Comparison of ENCODE assay signal across 24 mouse cellular contexts in the genomic region with DNA sequence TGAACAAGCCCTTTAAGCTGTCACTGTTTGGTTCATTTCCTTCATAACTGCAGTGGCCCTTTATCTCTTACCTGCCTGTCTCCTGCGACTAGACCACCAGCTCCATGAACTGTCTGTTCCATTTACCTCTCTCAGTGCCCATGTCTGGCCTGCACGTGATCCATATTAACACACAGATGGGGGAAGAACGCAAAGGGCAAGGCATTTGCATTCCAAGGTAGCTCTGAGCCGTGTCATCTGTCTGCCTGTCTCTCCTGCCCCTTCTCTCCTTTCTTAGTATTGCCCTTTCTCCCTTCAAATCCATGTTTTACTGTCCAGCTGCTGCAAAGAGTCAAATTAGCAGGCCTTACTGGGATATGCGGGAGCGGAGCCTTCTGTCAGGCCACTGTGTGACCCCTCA.
A peak's percentile ranks its signal among the peaks of the same experiment; 100 is the strongest.
DNase-seq lines count a peak whose midpoint lies in the region; ATAC-seq and TF ChIP-seq lines count a peak whose summit lies in the region.
"Had no signal": no experiment of that assay in that cellular context is flagged by ENCODE, and none has a peak within 500 bp of the region (broad histone marks: within the 10 kb centered on the region; RNA-seq: fewer than 3 reads in every experiment).

No protein-coding gene starts in this region.

- intact Hi-C loops in heart, adult 2 months (cut with DNase I), result no loop called here

- H3K9me3 ChIP-seq in hindbrain, embryonic 10.5 days, result no peaks in the 10 kb centered on the region
- H3K9me3 ChIP-seq in hindbrain, postnatal 0 days (ENCODE audit: low read length), result no peaks in the 10 kb centered on the region
- H3K9me3 ChIP-seq in midbrain, embryonic 12.5 days, result no peaks in the 10 kb centered on the region
- H3K9me3 ChIP-seq in midbrain, embryonic 14.5 days (ENCODE audit: control insufficient read depth, low read length), result no peaks in the 10 kb centered on the region
- no peaks in the 10 kb centered on the region for H3K9me3 ChIP-seq in kidney, embryonic 15.5 days (replicated peaks)
- H3K9me3 ChIP-seq: embryonic facial prominence, embryonic 12.5 days; forebrain, embryonic 15.5 days; G1E; heart, embryonic 10.5 days; hindbrain, embryonic 13.5 days had no signal

- TF ChIP-seq EP300 in heart, adult 2 months (IDR thresholded peaks at IDR 0.05; ENCODE audit: insufficient read depth, low read depth, low read length), result no peak

- no peak for TF ChIP-seq CTCF in hindbrain, postnatal 0 days (IDR thresholded peaks at IDR 0.05; ENCODE audit: low read depth)
- no peak for TF ChIP-seq CTCF in heart, adult 2 months (IDR thresholded peaks at IDR 0.05)

- peaks cover 75% of the 10 kb centered on the region for H3K4me1 ChIP-seq in hindbrain, embryonic 10.5 days (replicated peaks)
- peaks cover 40% of the 10 kb centered on the region for H3K4me1 ChIP-seq in hindbrain, postnatal 0 days (ENCODE audit: insufficient read depth, low read length)
- peaks cover 54% of the 10 kb centered on the region for H3K4me1 ChIP-seq in midbrain, embryonic 12.5 days
- H3K4me1 ChIP-seq in midbrain, embryonic 14.5 days (ENCODE audit: control insufficient read depth, insufficient read depth, low read length), result peaks cover 59% of the 10 kb centered on the region
- peaks cover 34% of the 10 kb centered on the region for H3K4me1 ChIP-seq in kidney, embryonic 15.5 days
- no peaks in the 10 kb centered on the region for H3K4me1 ChIP-seq in heart, adult 2 months (ENCODE audit: control insufficient read depth, insufficient read depth, low read length)
- H3K4me1 ChIP-seq: embryonic facial prominence, embryonic 12.5 days had no signal

- no peaks in the 10 kb centered on the region for H3K79me2 ChIP-seq in heart, adult 2 months (replicated peaks; ENCODE audit: control insufficient read depth, insufficient read depth, low read length)

- H3K27ac ChIP-seq in hindbrain, embryonic 10.5 days, result 0 out of 2 replicates have a peak overlapping the region, but pooled peaks have one; percentile 5
- no peak overlapping the region for H3K27ac ChIP-seq in hindbrain, postnatal 0 days
- peak overlapping the region; percentile 25; the same call in 1 of the 2 replicates for H3K27ac ChIP-seq in midbrain, embryonic 12.5 days (replicated peaks)
- H3K27ac ChIP-seq in midbrain, embryonic 14.5 days (replicated peaks; ENCODE audit: low read depth, low read length), result no peak overlapping the region
- H3K27ac ChIP-seq in kidney, embryonic 15.5 days, result no peak overlapping the region
- no peak overlapping the region for H3K27ac ChIP-seq in heart, adult 2 months
- H3K27ac ChIP-seq: embryonic facial prominence, embryonic 12.5 days; forebrain, embryonic 15.5 days; heart, embryonic 10.5 days; hindbrain, embryonic 13.5 days had no signal

- no peak overlapping the region for H3K4me2 ChIP-seq in hindbrain, postnatal 0 days (ENCODE audit: low read depth, low read length)
- no peak overlapping the region for H3K4me2 ChIP-seq in midbrain, embryonic 12.5 days (replicated peaks)
- H3K4me2 ChIP-seq in midbrain, embryonic 14.5 days (ENCODE audit: low read length), result no peak overlapping the region
- H3K4me2 ChIP-seq in kidney, embryonic 15.5 days, result no peak overlapping the region
- H3K4me2 ChIP-seq: embryonic facial prominence, embryonic 12.5 days; forebrain, embryonic 15.5 days; hindbrain, embryonic 13.5 days had no signal

- WGBS in hindbrain, embryonic 10.5 days, result 82% methylated on average over 6 of the region's 6 CpGs
- 79% methylated on average over 6 of the region's 6 CpGs for WGBS in hindbrain, postnatal 0 days
- WGBS in midbrain, embryonic 12.5 days, result 70% methylated on average over 6 of the region's 6 CpGs
- WGBS in midbrain, embryonic 14.5 days, result 76% methylated on average over 6 of the region's 6 CpGs
- WGBS in kidney, embryonic 15.5 days, result 58% methylated on average over 6 of the region's 6 CpGs
- WGBS in heart, adult 2 months, result 92% methylated on average over 6 of the region's 6 CpGs

- H3K36me3 ChIP-seq in hindbrain, embryonic 10.5 days, result no peaks in the 10 kb centered on the region
- H3K36me3 ChIP-seq in hindbrain, postnatal 0 days (ENCODE audit: insufficient read depth, low read length), result no peaks in the 10 kb centered on the region
- no peaks in the 10 kb centered on the region for H3K36me3 ChIP-seq in midbrain, embryonic 12.5 days
- H3K36me3 ChIP-seq in midbrain, embryonic 14.5 days (ENCODE audit: control insufficient read depth, insufficient read depth, low read length), result no peaks in the 10 kb centered on the region
- H3K36me3 ChIP-seq in kidney, embryonic 15.5 days, result no peaks in the 10 kb centered on the region
- H3K36me3 ChIP-seq in heart, adult 2 months (ENCODE audit: control insufficient read depth, insufficient read depth, low read length), result no peaks in the 10 kb centered on the region
- H3K36me3 ChIP-seq: embryonic facial prominence, embryonic 12.5 days; forebrain, embryonic 15.5 days; heart, embryonic 10.5 days; hindbrain, embryonic 13.5 days had no signal

- no peak for ATAC-seq in hindbrain, postnatal 0 days
- no peak for ATAC-seq in midbrain, embryonic 12.5 days (ENCODE audit: low FRiP score, low read depth)
- ATAC-seq in midbrain, embryonic 14.5 days (ENCODE audit: low FRiP score, low TSS enrichment), result no peak
- ATAC-seq in kidney, embryonic 15.5 days (replicated peaks; ENCODE audit: low FRiP score), result peak; percentile 69; the same call in 1 of the 2 replicates
- ATAC-seq: CD4-positive, CD25-positive, alpha-beta regulatory T cell, adult 4 months; forebrain, embryonic 15.5 days had no signal

- no peak for TF ChIP-seq POLR2A in heart, adult 2 months (IDR thresholded peaks at IDR 0.05; ENCODE audit: insufficient read depth, low read depth, low read length)

- H3K27me3 ChIP-seq in hindbrain, embryonic 10.5 days (ENCODE audit: insufficient read depth, poor library complexity, severe bottlenecking), result no peaks in the 10 kb centered on the region
- no peaks in the 10 kb centered on the region for H3K27me3 ChIP-seq in hindbrain, postnatal 0 days (ENCODE audit: insufficient read depth, low read length)
- H3K27me3 ChIP-seq in midbrain, embryonic 12.5 days, result no peaks in the 10 kb centered on the region
- no peaks in the 10 kb centered on the region for H3K27me3 ChIP-seq in midbrain, embryonic 14.5 days (ENCODE audit: control insufficient read depth, insufficient read depth, low read length)
- H3K27me3 ChIP-seq in kidney, embryonic 15.5 days, result no peaks in the 10 kb centered on the region
- no peaks in the 10 kb centered on the region for H3K27me3 ChIP-seq in heart, adult 2 months (ENCODE audit: control insufficient read depth, insufficient read depth, low read length)
- H3K27me3 ChIP-seq: embryonic facial prominence, embryonic 12.5 days; forebrain, embryonic 15.5 days; hindbrain, embryonic 13.5 days had no signal

- H3K9ac ChIP-seq in hindbrain, postnatal 0 days (replicated peaks; ENCODE audit: low read length), result no peak overlapping the region
- no peak overlapping the region for H3K9ac ChIP-seq in midbrain, embryonic 12.5 days (replicated peaks)
- no peak overlapping the region for H3K9ac ChIP-seq in midbrain, embryonic 14.5 days (replicated peaks; ENCODE audit: low read length)
- no peak overlapping the region for H3K9ac ChIP-seq in kidney, embryonic 15.5 days
- H3K9ac ChIP-seq in heart, adult 2 months (ENCODE audit: low read depth, low read length), result no peak overlapping the region
- H3K9ac ChIP-seq: embryonic facial prominence, embryonic 12.5 days; forebrain, embryonic 15.5 days; hindbrain, embryonic 13.5 days had no signal

- no peak overlapping the region for H3K4me3 ChIP-seq in hindbrain, embryonic 10.5 days
- no peak overlapping the region for H3K4me3 ChIP-seq in hindbrain, postnatal 0 days (ENCODE audit: low read length)
- no peak overlapping the region for H3K4me3 ChIP-seq in midbrain, embryonic 12.5 days
- no peak overlapping the region for H3K4me3 ChIP-seq in midbrain, embryonic 14.5 days (replicated peaks; ENCODE audit: low read depth, low read length)
- H3K4me3 ChIP-seq in kidney, embryonic 15.5 days (replicated peaks), result no peak overlapping the region
- H3K4me3 ChIP-seq in heart, adult 2 months, result no peak overlapping the region
- H3K4me3 ChIP-seq: embryonic facial prominence, embryonic 12.5 days; forebrain, embryonic 15.5 days; heart, embryonic 10.5 days; hindbrain, embryonic 13.5 days had no signal

- DNase-seq in hindbrain, embryonic 10.5 days (ENCODE audit: low spot score), result no peak
- no peak for DNase-seq in hindbrain, postnatal 0 days (ENCODE audit: low spot score)
- no peak for DNase-seq in midbrain, embryonic 14.5 days
- peak; percentile 58 for DNase-seq in kidney, postnatal 14 days
- DNase-seq in heart, adult 2 months, result no peak
- DNase-seq in spleen, adult 18-20 months, result no peak
- DNase-seq: adrenal gland, adult 8-10 months; adrenal gland, postnatal 36 days; B cell, adult 2 months; cerebellum, adult 2 months; cerebellum, postnatal 14 days; embryo, embryonic 11 days; gastrocnemius, postnatal 36 days; heart, adult 11 months; heart, postnatal 10 days; heart, postnatal 4 days had no signal

Comparison
In these comparisons a context has a peak if more than half of its experiments do, and no peak if none do; other contexts are left out.
1. H3K27ac ChIP-seq: peak in hindbrain, embryonic 10.5 days (single experiment) and midbrain, embryonic 12.5 days (single experiment); none in hindbrain, postnatal 0 days (single experiment), midbrain, embryonic 14.5 days (single experiment), kidney, embryonic 15.5 days (single experiment) and heart, adult 2 months (single experiment).